Mouse (Mus musculus) heart, adult 2 months (tissue): ENCODE data around the gene Ppard.

Experiments
- CTCF ChIP-seq: fragments of 200-600 bp; IDR thresholded peaks from 2 replicates; pipeline ENCODE4 v1.8.1; 2022; ENCODE audit warnings: antibody characterized with exemption, mild to moderate bottlenecking, moderate library complexity
- EP300 ChIP-seq: fragments of 200-500 bp; IDR thresholded peaks from 2 replicates; pipeline ENCODE4 v1.6.1; 2011; ENCODE audit warnings: low read depth, low read length, control low read depth; ENCODE audit not compliant: insufficient read depth
- POLR2A ChIP-seq: fragments of 200-500 bp; IDR thresholded peaks from 2 replicates; pipeline ENCODE4 v1.6.1; 2011; ENCODE audit warnings: mild to moderate bottlenecking, low read depth, low read length, control low read depth; ENCODE audit not compliant: insufficient read depth

DNA sequence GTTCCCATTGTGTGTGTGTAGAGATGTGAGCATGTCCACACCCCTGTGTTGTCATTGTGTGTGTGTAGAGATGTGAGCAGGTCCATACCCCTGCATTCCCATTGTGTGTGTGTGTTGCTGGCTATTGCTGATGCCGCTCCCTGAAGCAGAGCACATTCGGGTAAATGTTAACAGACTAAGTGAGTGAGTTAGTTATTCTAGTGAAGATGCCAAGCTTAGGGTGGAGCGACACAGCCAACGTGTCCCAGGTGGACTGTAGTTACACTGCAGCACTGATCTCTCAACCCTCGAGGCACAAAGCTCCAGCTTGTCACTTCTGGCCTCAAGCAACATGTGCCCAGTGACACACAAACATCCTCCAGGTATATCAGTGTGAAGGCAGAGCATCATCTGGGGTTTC lies 44.2 kb upstream of the Ppard start:
- TF ChIP-seq POLR2A (no peak), EP300 (no peak), CTCF (no peak)
